13 mouse cellular contexts compared by ENCODE assay signal in the genomic region with DNA sequence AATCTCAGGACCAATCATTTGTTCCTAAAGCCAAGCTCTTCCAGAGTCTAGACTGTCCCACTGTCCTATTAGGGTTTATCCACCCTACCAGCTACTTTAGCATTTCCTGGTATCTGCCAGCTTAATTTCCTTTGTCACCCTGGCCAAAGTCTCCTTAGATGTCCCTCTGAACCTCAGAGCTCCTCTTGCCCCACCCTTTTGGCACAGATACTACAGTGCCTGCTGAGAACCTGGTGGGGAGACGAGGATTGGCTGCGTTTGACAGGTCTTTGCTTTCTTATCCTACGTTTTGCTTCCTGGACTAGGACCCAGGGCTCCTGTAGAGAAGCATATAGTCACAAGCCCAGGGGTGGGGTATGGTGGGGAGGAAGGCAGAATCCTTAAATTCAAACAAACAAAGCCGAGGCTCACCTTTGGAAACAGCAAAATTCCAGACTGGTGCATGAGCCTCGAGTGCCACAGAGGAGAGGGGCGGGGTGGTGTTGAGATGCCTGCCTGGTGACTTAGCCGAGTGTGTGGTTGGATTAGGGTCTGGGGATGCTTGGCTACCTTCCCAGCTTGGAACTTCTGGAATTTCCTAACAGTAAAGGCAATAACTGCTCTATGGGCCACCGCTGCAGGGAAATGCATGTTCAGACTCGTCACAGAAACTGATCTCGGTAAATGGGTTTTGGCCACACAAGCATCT. TPM values are rescaled to one million over a fixed set of nuclear protein-coding genes. Genes with fewer than 3 reads are reported as not detected.
A peak's percentile ranks its signal among the peaks of the same experiment; 100 is the strongest.
DNase-seq lines count a peak whose midpoint lies in the region; ATAC-seq and TF ChIP-seq lines count a peak whose summit lies in the region.
"Had no signal": no experiment of that assay in that cellular context is flagged by ENCODE, and none has a peak within 500 bp of the region (broad histone marks: within the 10 kb centered on the region; RNA-seq: fewer than 3 reads in every experiment).

No protein-coding gene starts in this region.

- peak; percentile 36 for DNase-seq in kidney, postnatal 14 days
- peak; percentile 70 for DNase-seq in lung, postnatal 25 days (ENCODE audit: low spot score)
- DNase-seq in urinary bladder, adult 18-20 months (ENCODE audit: low spot score in 2 of 2), result no peak
- DNase-seq in left cerebral cortex, postnatal 36 days (ENCODE audit: low spot score in 2 of 2), result no peak
- DNase-seq: adrenal gland, postnatal 25 days; cerebellum, postnatal 10 days; right cerebral cortex, adult 18-20 months had no signal

- H3K9me3 ChIP-seq in ES-Bruce4 (replicated peaks; ENCODE audit: control insufficient read depth, insufficient read depth, low read length, poor library complexity, severe bottlenecking), result no peaks in the 10 kb centered on the region
- no peaks in the 10 kb centered on the region for H3K9me3 ChIP-seq in hindbrain, embryonic 13.5 days
- H3K9me3 ChIP-seq: forebrain, embryonic 13.5 days; heart, embryonic 10.5 days; liver, embryonic 15.5 days had no signal

- TF ChIP-seq CTCF in ES-Bruce4 (IDR thresholded peaks at IDR 0.05; ENCODE audit: low read depth, low read length), result no peak

- 0 out of 2 replicates have a peak, but pooled peaks have one; percentile 6 for ATAC-seq in common myeloid progenitor, adult 5-6 weeks (replicated peaks; ENCODE audit: low read depth, poor library complexity, severe bottlenecking)
- no peak for ATAC-seq in hindbrain, embryonic 13.5 days (ENCODE audit: low FRiP score)
- ATAC-seq: forebrain, embryonic 13.5 days had no signal

- no peak overlapping the region for H3K4me3 ChIP-seq in ES-Bruce4 (ENCODE audit: low read depth, low read length)
- no peak overlapping the region for H3K4me3 ChIP-seq in hindbrain, embryonic 13.5 days
- H3K4me3 ChIP-seq: forebrain, embryonic 13.5 days; heart, embryonic 10.5 days had no signal

- TF ChIP-seq POLR2A in ES-Bruce4 (IDR thresholded peaks at IDR 0.05; ENCODE audit: insufficient read depth, low read length), result no peak

- H3K36me3 ChIP-seq in ES-Bruce4 (ENCODE audit: control insufficient read depth, insufficient read depth, low read length, poor library complexity, severe bottlenecking), result no peaks in the 10 kb centered on the region
- peaks cover 12% of the 10 kb centered on the region; the same call in 1 of the 2 replicates for H3K36me3 ChIP-seq in hindbrain, embryonic 13.5 days
- H3K36me3 ChIP-seq: liver, embryonic 15.5 days had no signal

- no peaks in the 10 kb centered on the region for H3K27me3 ChIP-seq in ES-Bruce4 (ENCODE audit: control insufficient read depth, insufficient read depth, low read length, poor library complexity, severe bottlenecking)
- no peaks in the 10 kb centered on the region for H3K27me3 ChIP-seq in hindbrain, embryonic 13.5 days
- H3K27me3 ChIP-seq: forebrain, embryonic 13.5 days; liver, embryonic 15.5 days had no signal

- H3K9ac ChIP-seq in ES-Bruce4 (ENCODE audit: low read depth, poor library complexity, severe bottlenecking), result no peak overlapping the region
- H3K9ac ChIP-seq in hindbrain, embryonic 13.5 days, result no peak overlapping the region
- H3K9ac ChIP-seq: forebrain, embryonic 13.5 days; liver, embryonic 15.5 days had no signal

- intact Hi-C loops in left cerebral cortex, postnatal 36 days (cut with DNase I), result loop anchor here (5.0 kb wide), 1 partner anchor 143 kb away; no protein-coding TSS in a partner anchor

- TF ChIP-seq EP300 in ES-Bruce4 (IDR thresholded peaks at IDR 0.05; ENCODE audit: insufficient read depth, low read depth, low read length), result no peak

- no peak overlapping the region for H3K4me2 ChIP-seq in hindbrain, embryonic 13.5 days
- H3K4me2 ChIP-seq: forebrain, embryonic 13.5 days had no signal

- WGBS in hindbrain, embryonic 13.5 days, result 68% methylated on average over 10 of the region's 10 CpGs

- H3K27ac ChIP-seq in ES-Bruce4 (ENCODE audit: insufficient read depth, low read length), result peak overlapping the region; percentile 23; the same call in 1 of the 2 replicates
- no peak overlapping the region for H3K27ac ChIP-seq in hindbrain, embryonic 13.5 days
- H3K27ac ChIP-seq: forebrain, embryonic 13.5 days; heart, embryonic 10.5 days; liver, embryonic 15.5 days had no signal

- H3K4me1 ChIP-seq in ES-Bruce4 (ENCODE audit: control insufficient read depth, insufficient read depth, low read length), result peaks cover 21% of the 10 kb centered on the region
- H3K4me1 ChIP-seq in hindbrain, embryonic 13.5 days (replicated peaks), result no peaks in the 10 kb centered on the region; the same call in 1 of the 2 replicates

RNA-seq across cellular contexts. Expression of a gene that starts 11.7 kb away (rescaled TPM):
- polyA plus RNA-seq in ES-Bruce4 (2011; ENCODE audit: insufficient read depth, insufficient read length, low read depth, missing spikeins), result 71.2 and 74.9 TPM in 2 replicates
- 92.2 and 93.1 TPM in 2 replicates for total RNA-seq in common myeloid progenitor, adult 5-6 weeks (2017)
- 160 and 165 TPM in 2 replicates for polyA plus RNA-seq in hindbrain, embryonic 13.5 days (2015; fragmentation: Nextera tagmentation; extraction: Ambion mirVana)
- total RNA-seq in left cerebral cortex, postnatal 36 days (2021), result 100 to 1,000 TPM; 250 to 281 TPM

RNA-seq across cellular contexts. Expression of a gene that starts 18.4 kb away (rescaled TPM):
- 348 and 382 TPM in 2 replicates for polyA plus RNA-seq in ES-Bruce4 (2011; ENCODE audit: insufficient read depth, insufficient read length, low read depth, missing spikeins)
- total RNA-seq in common myeloid progenitor, adult 5-6 weeks (2017), result 144 and 157 TPM in 2 replicates
- 154 and 163 TPM in 2 replicates for polyA plus RNA-seq in hindbrain, embryonic 13.5 days (2015; fragmentation: Nextera tagmentation; extraction: Ambion mirVana)
- 10 to 100 TPM; 90.4 to 94.5 TPM for total RNA-seq in left cerebral cortex, postnatal 36 days (2021)

RNA-seq across cellular contexts. Expression of a gene that starts 40.5 kb away (rescaled TPM):
- polyA plus RNA-seq in ES-Bruce4 (2011; ENCODE audit: insufficient read depth, insufficient read length, low read depth, missing spikeins), result 118 and 133 TPM in 2 replicates
- 47.1 and 48.5 TPM in 2 replicates for total RNA-seq in common myeloid progenitor, adult 5-6 weeks (2017)
- 36.7 and 38.3 TPM in 2 replicates for polyA plus RNA-seq in hindbrain, embryonic 13.5 days (2015; fragmentation: Nextera tagmentation; extraction: Ambion mirVana)
- total RNA-seq in left cerebral cortex, postnatal 36 days (2021), result 100 to 1,000 TPM; 129 to 137 TPM

RNA-seq across cellular contexts. Expression of a gene that starts 41.2 kb away (rescaled TPM):
- polyA plus RNA-seq in ES-Bruce4 (2011; ENCODE audit: insufficient read depth, insufficient read length, low read depth, missing spikeins), result 138 and 151 TPM in 2 replicates
- 47.2 and 56.0 TPM in 2 replicates for total RNA-seq in common myeloid progenitor, adult 5-6 weeks (2017)
- polyA plus RNA-seq in hindbrain, embryonic 13.5 days (2015; fragmentation: Nextera tagmentation; extraction: Ambion mirVana), result 179 and 182 TPM in 2 replicates
- total RNA-seq in left cerebral cortex, postnatal 36 days (2021), result 100 to 1,000 TPM; 103 to 106 TPM

RNA-seq across cellular contexts. Expression of a gene that starts 45.9 kb away (rescaled TPM):
- 33.2 and 35.1 TPM in 2 replicates for polyA plus RNA-seq in ES-Bruce4 (2011; ENCODE audit: insufficient read depth, insufficient read length, low read depth, missing spikeins)
- not detected in 2 replicates for total RNA-seq in common myeloid progenitor, adult 5-6 weeks (2017)
- not detected in 2 replicates for polyA plus RNA-seq in hindbrain, embryonic 13.5 days (2015; fragmentation: Nextera tagmentation; extraction: Ambion mirVana)
- not detected for total RNA-seq in left cerebral cortex, postnatal 36 days (2021)
- total RNA-seq: adrenal gland, postnatal 25 days had no signal
- polyA plus RNA-seq: forebrain, embryonic 13.5 days; liver, embryonic 15.5 days had no signal

Comparison
In these comparisons a context has a peak if more than half of its experiments do, and no peak if none do; other contexts are left out.
1. DNase-seq: peak in kidney, postnatal 14 days (single experiment) and lung, postnatal 25 days (single experiment); none in urinary bladder, adult 18-20 months (0 of 2) and left cerebral cortex, postnatal 36 days (0 of 2).